Mouse (Mus musculus): Measurements from ENCODE around the gene Fkbp5. TPM values are rescaled to one million over a fixed set of nuclear protein-coding genes. Genes with fewer than 3 reads are reported as not detected.
A peak's percentile ranks its signal among the peaks of the same experiment; 100 is the strongest.

Gene Fkbp5
- polyA plus RNA-seq, 1 experiment from 2014 or later, result 8.3 TPM

DNA sequence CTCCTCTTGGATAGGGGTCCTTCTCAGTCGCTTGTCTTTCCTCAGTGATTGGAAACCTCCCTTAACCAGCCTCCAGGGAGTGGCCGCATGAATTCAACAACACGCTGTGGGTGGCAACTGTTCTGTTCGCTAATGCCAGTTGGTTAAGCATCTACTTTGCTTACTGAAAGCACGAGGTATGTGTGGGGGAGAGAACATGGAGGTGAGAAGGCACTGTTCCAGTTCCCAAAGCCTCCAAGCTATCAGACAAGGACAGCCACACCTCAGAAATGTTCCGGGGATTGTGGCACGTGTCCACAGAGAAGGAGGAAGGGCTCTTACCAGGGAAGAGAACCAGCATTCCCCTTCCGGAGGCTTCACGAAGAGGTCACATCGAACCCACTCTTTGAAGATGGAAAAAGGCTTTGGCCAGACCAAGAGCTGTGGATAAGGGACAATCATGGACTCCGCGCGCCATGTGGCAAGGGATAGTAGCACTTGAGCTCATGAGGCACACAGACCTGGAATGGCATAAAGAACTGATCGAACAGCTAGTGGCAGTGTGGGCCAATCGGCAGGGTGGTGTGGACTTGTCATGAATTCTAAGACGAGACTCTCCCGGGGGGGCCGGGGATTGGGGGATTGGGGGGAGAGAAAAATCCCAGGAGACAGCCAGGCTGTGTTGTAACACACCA is 29.6 kb downstream of the Fkbp5 start:
- ATAC-seq (ENCODE audit: insufficient read depth), result no peak
- Histone ChIP-seq H3K9ac (no peak overlapping the region), H3K4me2 (no peak overlapping the region), H3K27me3 (ENCODE audit: insufficient read depth, low read length) (no peaks in the 10 kb centered on the region), H3K9me3 (ENCODE audit: low read depth, low read length) (no peaks in the 10 kb centered on the region), H3K4me3 (ENCODE audit: low read depth, low read length) (no peak overlapping the region), H3K4me1 (ENCODE audit: insufficient read depth) (0 out of 2 replicates have a peak, but pooled peaks cover 3% of the 10 kb centered on the region), H3K27ac (ENCODE audit: low read depth) (no peak overlapping the region), H3K36me3 (ENCODE audit: insufficient read depth) (no peaks in the 10 kb centered on the region)
- 89% methylated on average over 18 of the region's 18 CpGs for WGBS
- no peak for TF ChIP-seq CTCF (IDR thresholded peaks at IDR 0.05; ENCODE audit: low read depth)
- no peak for DNase-seq

DNA sequence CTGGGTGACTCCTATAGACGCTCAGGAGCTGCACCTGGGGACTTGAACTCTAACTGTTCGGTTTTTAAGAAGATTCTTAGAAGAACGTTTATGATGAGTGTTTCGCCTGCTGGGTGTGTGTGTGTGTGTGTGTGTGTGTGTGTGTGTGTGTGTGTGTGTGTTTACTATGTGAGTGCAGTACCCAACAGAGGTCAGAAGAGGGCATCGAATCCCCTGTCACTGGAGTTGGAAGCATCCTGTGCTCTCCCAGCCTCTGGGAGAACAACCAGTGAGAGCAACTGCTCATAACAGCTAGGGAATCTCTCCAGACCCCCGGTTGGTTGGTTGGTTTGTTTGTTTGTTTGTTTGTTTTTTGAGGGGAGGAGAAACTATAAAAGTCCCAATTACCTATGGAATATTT is 30.6 kb downstream of the Fkbp5 start:
- 76% methylated on average over 6 of the region's 6 CpGs for WGBS
- TF ChIP-seq CTCF (IDR thresholded peaks at IDR 0.05; ENCODE audit: low read depth), result peak; percentile 22
- H3K9me3 ChIP-seq (ENCODE audit: low read depth, low read length), result no peaks in the 10 kb centered on the region
- H3K9ac ChIP-seq, result no peak overlapping the region
- DNase-seq, result no peak
- H3K4me1 ChIP-seq (ENCODE audit: insufficient read depth), result 0 out of 2 replicates have a peak, but pooled peaks cover 3% of the 10 kb centered on the region
- peak overlapping the region; percentile 88; the same call in 1 of the 2 replicates for H3K4me3 ChIP-seq (ENCODE audit: low read depth, low read length)
- no peaks in the 10 kb centered on the region for H3K36me3 ChIP-seq (ENCODE audit: insufficient read depth)
- peak overlapping the region; percentile 71 for H3K4me2 ChIP-seq
- H3K27me3 ChIP-seq (ENCODE audit: insufficient read depth, low read length), result no peaks in the 10 kb centered on the region
- ATAC-seq (ENCODE audit: insufficient read depth), result no peak
- H3K27ac ChIP-seq (ENCODE audit: low read depth), result no peak overlapping the region

DNA sequence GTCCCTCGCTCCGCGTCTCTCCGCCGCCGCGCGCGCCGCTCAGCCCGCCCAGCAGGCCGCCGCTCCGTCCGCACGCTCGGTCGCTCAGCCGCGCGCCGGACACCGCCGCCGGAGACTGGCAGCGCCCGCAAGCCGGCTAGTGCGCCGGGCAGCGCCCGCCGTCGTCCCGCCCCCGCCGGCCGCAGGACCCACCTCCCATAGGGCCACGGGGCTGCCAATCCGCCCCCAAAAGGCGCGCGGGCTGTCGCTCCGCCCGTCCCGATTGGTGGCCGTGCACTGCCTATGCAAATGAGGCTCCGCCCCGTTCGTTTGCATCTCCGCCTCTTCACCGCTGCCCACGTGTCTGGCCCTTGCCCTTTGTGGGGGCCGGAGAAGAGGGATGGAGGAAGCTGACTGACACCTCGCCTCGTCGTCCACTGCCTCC is 31.3 kb downstream of the Fkbp5 start:
- H3K4me3 ChIP-seq (ENCODE audit: low read depth, low read length), result peak overlapping the region; percentile 88
- TF ChIP-seq CTCF (IDR thresholded peaks at IDR 0.05; ENCODE audit: low read depth), result no peak
- under 1% methylated on average over 48 of the region's 58 CpGs for WGBS
- 0 out of 2 replicates have a peak, but pooled peaks cover 3% of the 10 kb centered on the region for H3K4me1 ChIP-seq (ENCODE audit: insufficient read depth)
- ATAC-seq (ENCODE audit: insufficient read depth) (peak; percentile 99), DNase-seq (peak; percentile 98)
- no peaks in the 10 kb centered on the region for H3K27me3 ChIP-seq (ENCODE audit: insufficient read depth, low read length)
- peak overlapping the region; percentile 77 for H3K9ac ChIP-seq
- peak overlapping the region; percentile 85 for H3K27ac ChIP-seq (ENCODE audit: low read depth)
- peak overlapping the region; percentile 71 for H3K4me2 ChIP-seq
- H3K36me3 ChIP-seq (ENCODE audit: insufficient read depth), result no peaks in the 10 kb centered on the region
- H3K9me3 ChIP-seq (ENCODE audit: low read depth, low read length), result no peaks in the 10 kb centered on the region

DNA sequence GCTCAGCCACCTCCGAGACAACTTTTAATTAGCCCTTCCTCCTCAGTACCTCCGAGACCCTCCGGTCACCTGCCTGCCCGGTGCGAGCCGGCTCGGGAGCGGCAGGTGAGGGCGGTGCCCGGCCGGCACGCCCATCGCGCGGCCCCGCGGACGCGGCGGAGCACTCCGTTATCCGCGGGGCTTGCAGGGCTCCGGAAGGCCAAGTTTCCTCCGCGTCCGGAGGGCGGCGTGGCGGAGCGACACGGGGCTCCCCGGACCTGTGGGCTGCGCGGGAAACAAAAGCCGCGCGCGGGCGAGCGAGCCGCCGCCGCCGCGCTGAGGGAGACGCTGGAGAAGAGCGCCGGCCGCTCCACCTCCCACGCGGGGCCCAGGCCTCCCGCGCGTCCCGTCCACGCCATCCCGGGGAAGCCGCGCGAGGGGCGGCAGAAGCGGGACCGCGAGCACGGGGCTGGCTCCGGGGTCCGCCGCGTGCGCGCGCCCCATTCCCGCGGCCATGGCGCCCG is 31.8 kb downstream of the Fkbp5 start:
- Histone ChIP-seq H3K4me1 (ENCODE audit: insufficient read depth) (0 out of 2 replicates have a peak, but pooled peaks cover 3% of the 10 kb centered on the region), H3K27me3 (ENCODE audit: insufficient read depth, low read length) (no peaks in the 10 kb centered on the region), H3K27ac (ENCODE audit: low read depth) (peak overlapping the region; percentile 85), H3K36me3 (ENCODE audit: insufficient read depth) (no peaks in the 10 kb centered on the region), H3K9me3 (ENCODE audit: low read depth, low read length) (no peaks in the 10 kb centered on the region), H3K4me3 (ENCODE audit: low read depth, low read length) (peak overlapping the region; percentile 88), H3K9ac (peak overlapping the region; percentile 77), H3K4me2 (peak overlapping the region; percentile 71)
- peak; percentile 64 for DNase-seq
- WGBS, result under 1% methylated on average over 65 of the region's 77 CpGs
- peak; percentile 38 for ATAC-seq (ENCODE audit: insufficient read depth)
- TF ChIP-seq CTCF (IDR thresholded peaks at IDR 0.05; ENCODE audit: low read depth), result no peak

DNA sequence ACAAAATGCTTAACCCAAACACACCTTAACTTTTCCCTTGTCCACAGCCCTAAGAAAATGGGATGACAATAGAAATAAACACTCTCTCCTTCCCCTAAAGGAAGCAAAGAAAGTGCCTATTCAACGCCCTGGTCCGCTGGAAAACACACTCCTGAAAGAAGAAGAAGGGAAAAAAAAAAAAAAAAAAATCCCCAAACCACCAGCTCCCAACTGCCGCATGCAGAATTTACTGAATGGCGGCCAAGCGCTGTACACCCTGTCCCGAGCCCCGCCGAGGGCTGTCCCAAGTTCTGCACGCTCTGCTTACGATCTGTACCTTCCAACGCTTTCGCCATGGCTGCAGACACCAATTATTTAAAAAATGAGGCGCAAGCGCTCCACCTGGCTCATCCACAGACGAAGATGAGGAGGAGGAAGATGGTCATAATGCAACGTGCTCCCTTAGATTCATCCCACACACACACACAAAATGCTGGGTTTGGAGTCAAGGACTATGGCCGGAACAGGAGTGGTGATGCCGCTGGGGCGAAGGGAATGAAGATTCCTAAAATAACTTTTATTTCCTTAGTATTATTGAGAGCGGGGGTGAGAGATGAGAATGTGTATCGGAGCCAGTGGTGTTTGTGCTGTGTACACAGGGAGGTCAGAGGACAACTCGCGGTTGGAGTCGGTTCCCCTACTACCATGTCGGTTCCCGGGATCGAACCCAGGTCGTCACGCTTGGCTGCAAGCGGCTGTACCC is 32.5 kb downstream of the Fkbp5 start:
- Histone ChIP-seq H3K4me1 (ENCODE audit: insufficient read depth) (0 out of 2 replicates have a peak, but pooled peaks cover 3% of the 10 kb centered on the region), H3K4me3 (ENCODE audit: low read depth, low read length) (peak overlapping the region; percentile 88), H3K9ac (peak overlapping the region; percentile 77), H3K4me2 (peak overlapping the region; percentile 71), H3K27me3 (ENCODE audit: insufficient read depth, low read length) (no peaks in the 10 kb centered on the region), H3K27ac (ENCODE audit: low read depth) (no peak overlapping the region; the same call in 1 of the 2 replicates), H3K36me3 (ENCODE audit: insufficient read depth) (no peaks in the 10 kb centered on the region), H3K9me3 (ENCODE audit: low read depth, low read length) (no peaks in the 10 kb centered on the region)
- ATAC-seq (ENCODE audit: insufficient read depth) (0 out of 2 replicates have a peak, but pooled peaks have one; percentile 4), DNase-seq (peak; percentile 63)
- TF ChIP-seq CTCF (IDR thresholded peaks at IDR 0.05; ENCODE audit: low read depth), result no peak
- WGBS, result 3% methylated on average over 30 of the region's 30 CpGs

DNA sequence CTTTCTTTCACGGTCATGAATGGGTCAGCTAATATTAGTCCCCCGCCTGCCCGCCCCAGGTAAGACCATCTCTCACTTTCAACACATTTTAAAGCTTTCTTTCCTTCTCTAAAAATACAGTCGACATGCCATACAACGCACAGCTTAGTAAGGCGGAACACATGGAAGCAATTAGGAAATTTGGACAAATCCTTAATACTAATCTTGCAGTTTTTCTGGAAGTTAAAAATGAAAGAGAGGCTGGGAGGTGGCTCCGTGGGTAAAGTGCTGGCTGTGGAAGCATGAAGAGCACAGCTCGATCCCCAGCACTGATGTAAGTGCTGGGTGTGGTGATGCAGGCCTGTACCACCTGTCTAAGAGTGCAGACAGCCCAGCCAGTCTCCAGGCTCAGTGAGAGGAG is 39.9 kb downstream of the Fkbp5 start:
- no peak overlapping the region for H3K27ac ChIP-seq (ENCODE audit: low read depth)
- DNase-seq (no peak), ATAC-seq (ENCODE audit: insufficient read depth) (no peak)
- H3K27me3 ChIP-seq (ENCODE audit: insufficient read depth, low read length), result no peaks in the 10 kb centered on the region
- no peak overlapping the region for H3K4me2 ChIP-seq
- WGBS, result 74% methylated on average over 8 of the region's 8 CpGs
- H3K36me3 ChIP-seq (ENCODE audit: insufficient read depth), result no peaks in the 10 kb centered on the region
- H3K4me3 ChIP-seq (ENCODE audit: low read depth, low read length), result no peak overlapping the region
- TF ChIP-seq CTCF (IDR thresholded peaks at IDR 0.05; ENCODE audit: low read depth), result no peak
- no peaks in the 10 kb centered on the region for H3K4me1 ChIP-seq (ENCODE audit: insufficient read depth)
- H3K9ac ChIP-seq, result no peak overlapping the region
- no peaks in the 10 kb centered on the region for H3K9me3 ChIP-seq (ENCODE audit: low read depth, low read length)

DNA sequence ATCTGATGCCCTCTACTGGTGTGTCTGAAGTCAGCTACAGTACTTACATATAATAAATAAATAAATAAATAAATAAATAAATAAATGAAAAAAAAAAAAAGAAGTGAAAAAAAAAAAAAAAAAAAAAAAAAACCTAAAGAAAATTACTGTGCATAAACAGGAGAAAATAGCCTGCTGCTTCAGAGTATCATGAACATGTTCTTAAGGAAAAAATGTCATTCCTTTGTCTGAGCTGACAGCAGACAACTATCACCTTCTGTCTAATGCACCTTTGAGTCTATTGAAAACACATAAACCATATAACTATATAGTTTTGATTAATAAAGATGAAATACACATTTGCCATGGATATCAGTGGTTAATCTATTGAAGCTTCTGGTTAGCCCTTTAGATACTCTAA is 40.9 kb downstream of the Fkbp5 start:
- Histone ChIP-seq H3K27ac (ENCODE audit: low read depth) (no peak overlapping the region), H3K4me1 (ENCODE audit: insufficient read depth) (no peaks in the 10 kb centered on the region), H3K9me3 (ENCODE audit: low read depth, low read length) (no peaks in the 10 kb centered on the region), H3K36me3 (ENCODE audit: insufficient read depth) (no peaks in the 10 kb centered on the region), H3K9ac (no peak overlapping the region), H3K4me2 (no peak overlapping the region), H3K27me3 (ENCODE audit: insufficient read depth, low read length) (no peaks in the 10 kb centered on the region), H3K4me3 (ENCODE audit: low read depth, low read length) (no peak overlapping the region)
- ATAC-seq (ENCODE audit: insufficient read depth) (no peak), DNase-seq (no peak)
- TF ChIP-seq CTCF (IDR thresholded peaks at IDR 0.05; ENCODE audit: low read depth), result no peak

Data from lung, embryonic 14.5 days (tissue).